Mouse (Mus musculus): ENCODE data around the gene Osbpl10. TPM values are rescaled to one million over a fixed set of nuclear protein-coding genes. Genes with fewer than 3 reads are reported as not detected.

Osbpl10 gene
- polyA plus RNA-seq, 1 experiment from 2014 or later, result 3.6 TPM

DNA sequence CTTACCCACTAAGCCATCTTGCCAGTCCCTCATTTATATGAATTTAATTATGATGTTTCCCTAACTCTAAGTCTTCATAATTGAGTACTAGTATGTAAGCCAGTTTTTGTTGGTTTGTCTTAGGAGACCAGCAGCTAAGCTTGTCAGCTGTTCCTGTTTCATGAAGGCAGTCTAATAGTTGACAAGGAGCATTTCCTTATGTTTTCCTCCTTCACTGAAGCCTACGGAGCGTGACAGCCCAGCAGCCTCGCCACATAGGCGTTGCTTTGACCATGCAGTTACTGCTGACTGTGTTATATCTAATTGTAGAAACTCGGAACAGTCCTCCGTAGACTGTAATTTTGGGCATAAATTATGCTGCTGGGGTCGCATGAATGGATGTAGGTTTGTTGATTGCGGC is 157.0 kb downstream of the Osbpl10 start:
- no peaks in the 10 kb centered on the region for H3K36me3 ChIP-seq
- 0 out of 2 replicates have a peak, but pooled peaks cover 5% of the 10 kb centered on the region for H3K9me3 ChIP-seq
- H3K4me3 ChIP-seq (replicated peaks), result no peak overlapping the region
- H3K27me3 ChIP-seq, result peaks cover 11% of the 10 kb centered on the region
- WGBS, result 83% methylated on average over 8 of the region's 8 CpGs
- ATAC-seq (ENCODE audit: insufficient number of reproducible peaks, insufficient read depth, low FRiP score, low TSS enrichment, low read depth), result no peak
- no peak overlapping the region for H3K4me2 ChIP-seq
- no peak overlapping the region for H3K27ac ChIP-seq
- peaks cover 42% of the 10 kb centered on the region for H3K4me1 ChIP-seq (replicated peaks)
- H3K9ac ChIP-seq (replicated peaks), result no peak overlapping the region

DNA sequence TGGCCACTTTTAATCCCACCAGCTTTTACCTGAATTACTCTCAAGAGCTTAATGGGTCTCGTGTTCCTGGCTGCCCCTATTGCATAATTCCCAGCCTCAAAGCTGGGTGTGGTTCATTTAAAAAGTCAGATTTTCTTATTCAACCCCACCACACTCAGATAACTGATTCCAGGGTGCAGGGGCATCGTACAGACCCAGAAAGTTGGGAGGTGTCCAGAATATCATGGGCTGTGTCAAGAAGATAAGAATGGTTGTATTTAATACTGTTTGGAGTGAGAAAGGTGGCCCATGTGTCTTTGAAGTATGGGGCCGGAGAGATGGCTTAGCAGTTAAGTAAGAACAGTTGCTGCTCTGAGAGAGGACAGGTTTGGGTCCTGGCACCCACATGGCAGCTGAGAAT is 159.5 kb downstream of the Osbpl10 start:
- Histone ChIP-seq H3K27me3 (peaks cover 14% of the 10 kb centered on the region), H3K4me2 (no peak overlapping the region), H3K4me3 (replicated peaks) (no peak overlapping the region), H3K4me1 (replicated peaks) (peaks cover 45% of the 10 kb centered on the region), H3K9me3 (0 out of 2 replicates have a peak, but pooled peaks cover 5% of the 10 kb centered on the region), H3K9ac (replicated peaks) (no peak overlapping the region), H3K27ac (no peak overlapping the region; the same call in 1 of the 2 replicates), H3K36me3 (no peaks in the 10 kb centered on the region)
- ATAC-seq (ENCODE audit: insufficient number of reproducible peaks, insufficient read depth, low FRiP score, low TSS enrichment, low read depth), result no peak
- 38% methylated on average over 3 of the region's 3 CpGs for WGBS

DNA sequence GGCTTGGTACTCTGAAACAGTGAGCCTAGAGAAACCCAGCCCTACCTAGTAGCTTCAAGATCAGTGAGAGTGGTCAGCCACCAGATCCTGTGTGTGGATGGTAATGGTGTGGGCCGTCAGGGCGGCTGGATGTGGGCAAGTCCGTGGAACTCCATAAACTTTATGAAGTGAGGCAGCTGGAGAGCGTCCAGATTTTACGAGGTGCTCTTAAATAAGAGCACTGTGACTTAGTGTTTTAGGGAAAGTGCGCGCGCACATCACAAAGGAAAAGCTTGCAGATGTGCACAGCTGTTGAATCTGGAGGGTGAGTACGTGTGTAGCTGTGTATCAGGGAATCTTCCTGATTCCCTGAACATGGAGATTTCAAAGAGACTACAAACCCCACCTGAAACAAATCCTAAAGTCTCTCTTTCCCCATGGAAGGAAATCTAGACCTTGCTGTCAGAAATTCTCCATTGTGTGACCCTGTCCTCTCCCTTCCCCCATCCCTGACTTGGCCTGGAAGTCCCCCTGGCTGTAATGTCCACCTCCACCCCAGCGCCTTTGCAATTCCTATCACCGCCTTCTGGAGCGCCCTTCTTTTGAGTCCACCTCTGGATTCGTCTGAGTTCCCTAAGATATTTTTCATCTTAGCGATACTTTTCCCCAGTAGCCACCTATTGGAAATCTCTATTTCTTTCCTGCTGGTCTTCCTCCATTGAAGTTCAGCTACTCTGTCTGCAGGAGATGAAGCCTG is 161.4 kb downstream of the Osbpl10 start:
- H3K9me3 ChIP-seq, result 0 out of 2 replicates have a peak, but pooled peaks cover 5% of the 10 kb centered on the region
- peaks cover 52% of the 10 kb centered on the region for H3K4me1 ChIP-seq (replicated peaks)
- peak; percentile 81 for ATAC-seq (ENCODE audit: insufficient number of reproducible peaks, insufficient read depth, low FRiP score, low TSS enrichment, low read depth)
- no peaks in the 10 kb centered on the region for H3K36me3 ChIP-seq
- 27% methylated on average over 14 of the region's 14 CpGs for WGBS
- peaks cover 18% of the 10 kb centered on the region for H3K27me3 ChIP-seq
- peak overlapping the region; percentile 69 for H3K27ac ChIP-seq
- H3K4me3 ChIP-seq (replicated peaks), result no peak overlapping the region
- no peak overlapping the region for H3K9ac ChIP-seq (replicated peaks)
- H3K4me2 ChIP-seq, result peak overlapping the region; percentile 19; the same call in 1 of the 2 replicates

DNA sequence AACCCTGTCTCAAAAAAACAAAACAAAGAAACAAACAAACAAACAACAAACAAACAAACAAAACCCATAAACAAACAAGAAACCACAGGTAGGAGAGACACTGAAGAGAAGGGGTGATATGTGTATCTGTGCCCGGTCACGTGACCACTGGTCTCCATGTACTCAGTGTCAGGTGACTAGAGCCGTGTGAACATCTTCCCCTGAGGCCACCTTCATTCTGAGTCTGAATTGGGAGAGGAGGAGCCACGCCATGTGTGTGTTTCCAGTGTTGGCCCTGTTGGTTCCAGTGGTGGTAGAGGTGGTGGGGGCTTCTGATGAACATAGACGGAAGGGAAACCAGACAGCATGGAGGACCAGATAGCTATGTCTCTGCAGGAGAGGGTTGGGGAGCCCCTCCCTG is 168.8 kb downstream of the Osbpl10 start:
- Histone ChIP-seq H3K9me3 (peaks cover 13% of the 10 kb centered on the region), H3K4me1 (replicated peaks) (peaks cover 11% of the 10 kb centered on the region), H3K36me3 (no peaks in the 10 kb centered on the region; the same call in 1 of the 2 replicates), H3K4me2 (no peak overlapping the region), H3K4me3 (replicated peaks) (no peak overlapping the region), H3K9ac (replicated peaks) (no peak overlapping the region), H3K27ac (no peak overlapping the region), H3K27me3 (peaks cover 8% of the 10 kb centered on the region; the same call in 1 of the 2 replicates)
- ATAC-seq (ENCODE audit: insufficient number of reproducible peaks, insufficient read depth, low FRiP score, low TSS enrichment, low read depth), result no peak; the same call in 1 of the 2 replicates
- 90% methylated on average over 5 of the region's 5 CpGs for WGBS

DNA sequence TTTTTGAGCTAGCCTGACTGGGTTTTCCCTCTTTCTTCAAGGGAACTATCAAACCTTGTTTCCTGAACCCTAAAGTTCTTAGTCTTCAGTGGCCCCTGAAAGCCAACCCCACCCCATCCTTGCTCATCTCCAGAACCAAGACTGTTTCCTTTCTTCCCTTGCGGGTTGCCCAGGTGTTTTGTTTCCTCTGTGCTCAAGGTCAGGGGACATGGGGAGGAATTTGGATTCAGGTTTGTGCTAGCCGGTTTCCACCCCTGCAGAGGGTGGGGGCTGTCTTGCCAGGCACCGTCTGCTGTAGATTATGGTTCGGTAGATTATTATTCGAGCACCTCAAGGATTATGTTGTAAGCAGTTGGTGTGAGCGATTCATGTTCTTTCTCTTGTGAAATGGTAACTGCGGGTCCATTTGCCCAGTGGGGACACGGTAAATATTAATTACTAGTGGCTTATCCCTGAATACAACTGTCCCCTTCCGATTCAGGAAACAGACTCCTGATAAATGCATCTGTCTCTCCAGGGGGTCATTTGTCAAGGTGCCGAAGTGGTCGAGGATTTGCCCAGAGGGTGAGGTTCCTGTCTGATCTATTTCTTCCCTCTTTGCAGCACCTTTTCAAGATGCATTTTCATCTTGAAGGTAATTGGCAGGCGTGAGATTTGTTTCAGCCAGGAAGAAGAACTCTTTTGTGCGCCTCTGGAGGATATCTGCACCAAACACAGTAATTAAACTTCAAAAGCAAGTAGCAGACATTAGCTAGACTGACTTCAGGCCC is 169.4 kb downstream of the Osbpl10 start:
- Histone ChIP-seq H3K36me3 (no peaks in the 10 kb centered on the region; the same call in 1 of the 2 replicates), H3K4me2 (no peak overlapping the region), H3K4me3 (replicated peaks) (no peak overlapping the region), H3K27ac (no peak overlapping the region), H3K27me3 (peaks cover 8% of the 10 kb centered on the region; the same call in 1 of the 2 replicates), H3K9me3 (peaks cover 13% of the 10 kb centered on the region), H3K4me1 (replicated peaks) (peaks cover 11% of the 10 kb centered on the region), H3K9ac (replicated peaks) (no peak overlapping the region)
- no peak for ATAC-seq (ENCODE audit: insufficient number of reproducible peaks, insufficient read depth, low FRiP score, low TSS enrichment, low read depth)
- WGBS, result 58% methylated on average over 13 of the region's 13 CpGs

DNA sequence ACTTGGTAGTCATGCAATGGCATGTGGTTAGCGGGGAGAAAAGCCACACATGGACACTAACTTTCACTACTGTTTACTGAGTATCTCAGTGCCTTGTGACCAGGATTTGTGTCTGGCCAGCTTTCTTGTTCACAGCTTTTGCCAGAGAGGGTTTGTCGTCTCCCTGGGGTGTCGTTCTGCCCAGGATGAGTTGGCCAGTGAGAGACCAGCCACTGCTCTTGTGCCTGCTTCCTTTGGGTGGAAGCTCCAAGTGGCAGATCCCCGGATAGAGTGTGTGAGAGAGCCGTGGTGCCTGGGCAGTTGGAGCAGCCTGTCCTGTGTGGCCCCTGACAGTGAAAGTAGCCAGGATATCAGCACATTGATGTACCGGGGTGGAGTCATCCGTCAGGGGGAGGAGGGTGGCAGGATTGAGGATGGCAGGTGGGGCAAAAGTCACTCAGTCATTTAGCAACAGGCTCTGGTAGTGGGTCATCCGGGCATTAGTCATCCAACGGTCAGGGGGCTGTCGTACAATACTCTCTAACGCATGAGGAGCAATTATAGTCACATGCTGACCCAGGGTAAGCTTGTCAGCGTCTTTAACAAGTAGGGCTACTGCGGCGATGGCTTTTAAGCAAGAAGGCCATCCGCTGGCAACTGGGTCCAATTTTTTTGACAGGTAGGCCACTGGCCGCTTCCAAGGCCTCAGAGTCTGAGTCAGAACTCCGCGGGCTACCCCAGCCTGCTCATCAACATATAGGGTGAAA is 170.8 kb downstream of the Osbpl10 start:
- Histone ChIP-seq H3K9ac (replicated peaks) (no peak overlapping the region), H3K27ac (no peak overlapping the region), H3K4me1 (replicated peaks) (peaks cover 6% of the 10 kb centered on the region), H3K9me3 (peaks cover 13% of the 10 kb centered on the region), H3K4me2 (no peak overlapping the region), H3K4me3 (replicated peaks) (no peak overlapping the region), H3K27me3 (0 out of 2 replicates have a peak, but pooled peaks cover 3% of the 10 kb centered on the region), H3K36me3 (no peaks in the 10 kb centered on the region; the same call in 1 of the 2 replicates)
- WGBS, result 79% methylated on average over 18 of the region's 18 CpGs
- no peak for ATAC-seq (ENCODE audit: insufficient number of reproducible peaks, insufficient read depth, low FRiP score, low TSS enrichment, low read depth)

DNA sequence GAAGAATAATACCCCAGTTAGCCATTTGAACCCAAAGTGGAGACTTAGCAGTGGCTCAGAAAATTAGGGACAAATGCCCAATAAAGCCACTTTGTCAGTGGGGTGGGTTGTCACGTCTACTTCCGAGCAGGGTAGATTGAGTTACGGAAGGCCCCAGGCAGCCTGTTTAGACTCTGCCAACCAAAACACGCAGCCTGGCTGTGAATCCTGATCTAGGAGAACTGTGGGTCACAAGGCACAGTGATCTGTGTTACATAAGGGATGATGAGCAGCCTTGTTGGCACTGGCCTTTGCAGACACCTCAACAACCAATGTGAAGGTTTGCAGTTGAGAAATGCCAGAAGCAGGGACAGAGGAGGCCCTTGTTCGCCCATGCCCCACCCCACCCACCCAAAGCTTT is 183.2 kb downstream of the Osbpl10 start:
- Histone ChIP-seq H3K4me3 (replicated peaks) (no peak overlapping the region), H3K27me3 (no peaks in the 10 kb centered on the region), H3K36me3 (no peaks in the 10 kb centered on the region), H3K4me1 (replicated peaks) (peaks cover 7% of the 10 kb centered on the region; the same call in 1 of the 2 replicates), H3K9me3 (no peaks in the 10 kb centered on the region), H3K9ac (replicated peaks) (no peak overlapping the region), H3K4me2 (no peak overlapping the region), H3K27ac (no peak overlapping the region)
- ATAC-seq (ENCODE audit: insufficient number of reproducible peaks, insufficient read depth, low FRiP score, low TSS enrichment, low read depth), result no peak
- 59% methylated on average over 5 of the region's 5 CpGs for WGBS

DNA sequence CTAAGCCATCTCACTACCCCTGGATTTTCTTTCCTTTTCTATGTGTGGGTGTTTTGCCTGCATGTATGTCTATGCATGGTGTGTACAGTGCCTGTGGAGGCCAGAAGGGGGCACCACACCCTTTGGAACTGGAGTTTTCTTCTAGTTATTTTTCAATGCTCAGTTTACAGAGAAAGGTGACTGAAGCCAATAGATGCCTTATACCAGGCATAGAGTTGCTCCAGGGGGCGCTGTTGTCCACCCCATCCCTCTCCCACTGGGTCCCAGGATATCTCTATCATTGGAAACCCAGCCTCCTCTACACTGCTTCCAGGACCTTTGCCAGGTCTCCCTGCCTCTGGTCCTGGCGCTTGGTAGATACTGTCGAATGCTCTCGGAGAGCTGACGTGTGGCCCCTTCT is 184.7 kb downstream of the Osbpl10 start:
- WGBS, result 69% methylated on average over 5 of the region's 5 CpGs
- no peak overlapping the region for H3K4me2 ChIP-seq
- no peak overlapping the region for H3K4me3 ChIP-seq (replicated peaks)
- no peaks in the 10 kb centered on the region for H3K36me3 ChIP-seq
- peaks cover 7% of the 10 kb centered on the region; the same call in 1 of the 2 replicates for H3K4me1 ChIP-seq (replicated peaks)
- H3K27ac ChIP-seq, result no peak overlapping the region
- H3K27me3 ChIP-seq, result no peaks in the 10 kb centered on the region
- no peak overlapping the region for H3K9ac ChIP-seq (replicated peaks)
- no peaks in the 10 kb centered on the region for H3K9me3 ChIP-seq
- no peak for ATAC-seq (ENCODE audit: insufficient number of reproducible peaks, insufficient read depth, low FRiP score, low TSS enrichment, low read depth)

DNA sequence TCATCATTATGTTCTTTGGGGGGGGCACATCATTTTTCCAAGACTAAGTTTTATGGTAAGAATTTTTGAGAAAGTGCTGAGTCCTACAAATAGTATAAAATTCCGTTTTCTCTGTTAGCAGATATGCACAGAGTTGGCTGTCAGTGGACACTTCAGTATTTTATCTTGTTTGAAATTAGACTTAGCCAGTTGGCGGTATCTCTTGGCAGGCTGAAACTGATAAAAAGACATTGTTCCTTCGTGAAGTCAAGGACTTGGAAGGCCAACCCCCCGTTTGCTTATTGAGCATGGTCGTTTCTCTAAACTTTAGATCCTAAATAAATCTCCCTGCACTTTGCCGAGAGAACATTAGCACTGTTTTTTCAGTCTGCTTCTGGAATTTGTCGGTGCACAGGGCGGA is 185.3 kb downstream of the Osbpl10 start:
- no peak for ATAC-seq (ENCODE audit: insufficient number of reproducible peaks, insufficient read depth, low FRiP score, low TSS enrichment, low read depth)
- H3K4me2 ChIP-seq, result no peak overlapping the region
- WGBS, result 73% methylated on average over 8 of the region's 8 CpGs
- H3K9me3 ChIP-seq, result no peaks in the 10 kb centered on the region
- H3K36me3 ChIP-seq, result no peaks in the 10 kb centered on the region
- H3K9ac ChIP-seq (replicated peaks), result no peak overlapping the region
- no peaks in the 10 kb centered on the region for H3K27me3 ChIP-seq
- no peak overlapping the region for H3K4me3 ChIP-seq (replicated peaks)
- H3K27ac ChIP-seq, result no peak overlapping the region
- peaks cover 7% of the 10 kb centered on the region; the same call in 1 of the 2 replicates for H3K4me1 ChIP-seq (replicated peaks)

DNA sequence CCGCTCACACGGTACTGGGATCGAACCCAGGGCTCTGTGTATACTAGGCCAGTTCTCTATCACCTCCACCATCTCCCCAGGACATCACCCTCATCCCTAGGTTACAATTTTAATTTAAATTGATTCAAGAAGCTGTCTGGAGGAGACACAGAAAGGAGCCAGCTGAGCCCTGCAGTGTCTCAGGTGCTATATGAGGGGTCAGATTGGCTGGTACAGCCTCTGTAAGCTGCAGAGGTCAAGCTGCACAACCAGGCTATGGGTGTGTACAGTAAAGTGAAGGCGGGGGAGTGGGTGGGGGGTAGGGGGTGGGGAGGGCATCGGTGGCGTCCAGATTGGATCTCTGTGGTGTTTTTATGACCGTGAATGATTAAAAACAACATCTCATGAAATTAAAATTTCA is 186.0 kb downstream of the Osbpl10 start:
- H3K4me3 ChIP-seq (replicated peaks), result no peak overlapping the region
- no peak overlapping the region for H3K27ac ChIP-seq
- no peak overlapping the region for H3K9ac ChIP-seq (replicated peaks)
- no peak for ATAC-seq (ENCODE audit: insufficient number of reproducible peaks, insufficient read depth, low FRiP score, low TSS enrichment, low read depth)
- no peak overlapping the region for H3K4me2 ChIP-seq
- 82% methylated on average over 7 of the region's 7 CpGs for WGBS
- peaks cover 4% of the 10 kb centered on the region; the same call in 1 of the 2 replicates for H3K4me1 ChIP-seq (replicated peaks)
- H3K36me3 ChIP-seq, result no peaks in the 10 kb centered on the region
- H3K27me3 ChIP-seq, result no peaks in the 10 kb centered on the region
- no peaks in the 10 kb centered on the region for H3K9me3 ChIP-seq

DNA sequence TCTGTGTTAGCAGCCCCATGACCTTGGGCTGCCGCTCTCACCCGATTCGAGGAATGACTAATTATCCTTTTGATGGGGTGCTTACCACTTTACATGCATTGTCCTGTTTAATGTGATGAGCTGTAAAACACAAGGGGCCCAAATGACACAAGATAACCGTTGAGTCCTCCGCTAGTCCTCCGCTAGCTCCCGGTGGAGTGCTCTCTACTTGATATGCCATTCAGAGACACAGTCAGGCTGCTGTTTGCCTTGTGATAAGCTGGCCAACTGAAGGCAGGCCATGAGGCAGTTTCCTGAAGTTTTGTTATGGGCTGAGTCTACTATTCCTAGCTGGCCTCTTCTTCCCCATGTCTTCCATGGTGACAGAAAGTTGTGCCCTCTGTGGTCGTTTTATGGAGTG is 187.6 kb downstream of the Osbpl10 start:
- H3K9me3 ChIP-seq, result no peaks in the 10 kb centered on the region
- no peaks in the 10 kb centered on the region for H3K4me1 ChIP-seq (replicated peaks)
- no peak for ATAC-seq (ENCODE audit: insufficient number of reproducible peaks, insufficient read depth, low FRiP score, low TSS enrichment, low read depth)
- H3K4me3 ChIP-seq (replicated peaks), result no peak overlapping the region
- no peak overlapping the region for H3K27ac ChIP-seq
- H3K9ac ChIP-seq (replicated peaks), result no peak overlapping the region
- no peaks in the 10 kb centered on the region for H3K27me3 ChIP-seq
- H3K36me3 ChIP-seq, result no peaks in the 10 kb centered on the region
- no peak overlapping the region for H3K4me2 ChIP-seq
- 85% methylated on average over 8 of the region's 8 CpGs for WGBS

All from limb, embryonic 12.5 days (tissue).